Mouse (Mus musculus): ENCODE measurements around the gene Haspin.

The Haspin gene

GRCm38 (mm10) chr11:73137591-73138501 lies at the start of gene Haspin:
Haspin (minus strand) TSS chr11:73138294.
- DNase-seq (ENCODE audit: extremely low spot score, low spot score): peak; percentile 96

- DNase-seq (ENCODE audit: extremely low spot score, low spot score): no peak
These were observed 49.1 kb upstream of the Haspin start for GRCm38 (mm10) chr11:73187231-73187630.

GRCm38 (mm10) chr11:73185872-73186615 lies 48.0 kb upstream of the Haspin start:
- no peak for DNase-seq (ENCODE audit: extremely low spot score, low spot score)

- no peak for DNase-seq (ENCODE audit: extremely low spot score, low spot score)
These were observed 39.8 kb upstream of the Haspin start for GRCm38 (mm10) chr11:73177895-73178294.

- DNase-seq (ENCODE audit: extremely low spot score, low spot score): peak; percentile 84
These were observed 39.4 kb upstream of the Haspin start for GRCm38 (mm10) chr11:73177509-73177875.

- DNase-seq (ENCODE audit: extremely low spot score, low spot score): peak; percentile 94
These were observed 38.8 kb upstream of the Haspin start, which contains the start of the genes Emc6 and Tax1bp3 for GRCm38 (mm10) chr11:73176608-73177508. Emc6 (minus strand) TSS chr11:73177037. Tax1bp3 (plus strand) TSS chr11:73177083.

GRCm38 (mm10) chr11:73176186-73176585 lies 38.1 kb upstream of the Haspin start:
- DNase-seq (ENCODE audit: extremely low spot score, low spot score): no peak

GRCm38 (mm10) chr11:73175612-73176011 lies 37.5 kb upstream of the Haspin start:
- no peak for DNase-seq (ENCODE audit: extremely low spot score, low spot score)

- DNase-seq (ENCODE audit: extremely low spot score, low spot score): no peak
These were observed 34.1 kb upstream of the Haspin start for GRCm38 (mm10) chr11:73172186-73172585.

- DNase-seq (ENCODE audit: extremely low spot score, low spot score): peak; percentile 48
These were observed 31.1 kb upstream of the Haspin start for GRCm38 (mm10) chr11:73169231-73169630.

- no peak for DNase-seq (ENCODE audit: extremely low spot score, low spot score)
These were observed 30.5 kb upstream of the Haspin start for GRCm38 (mm10) chr11:73168576-73168975.

GRCm38 (mm10) chr11:73168071-73168470 lies 30.0 kb upstream of the Haspin start:
- no peak for DNase-seq (ENCODE audit: extremely low spot score, low spot score)

GRCm38 (mm10) chr11:73162284-73162683 lies 24.2 kb upstream of the Haspin start:
- DNase-seq (ENCODE audit: extremely low spot score, low spot score): no peak

- DNase-seq (ENCODE audit: extremely low spot score, low spot score): no peak
These were observed 23.5 kb upstream of the Haspin start for GRCm38 (mm10) chr11:73161616-73162015.

- no peak for DNase-seq (ENCODE audit: extremely low spot score, low spot score)
These were observed 22.7 kb upstream of the Haspin start for GRCm38 (mm10) chr11:73160811-73161200.

- DNase-seq (ENCODE audit: extremely low spot score, low spot score): peak; percentile 58
These were observed 22.1 kb upstream of the Haspin start, which contains the start of gene P2rx5 for GRCm38 (mm10) chr11:73159957-73160810. P2rx5 (plus strand) TSS chr11:73160421.

GRCm38 (mm10) chr11:73155071-73155470 lies 17.0 kb upstream of the Haspin start:
- DNase-seq (ENCODE audit: extremely low spot score, low spot score): no peak

GRCm38 (mm10) chr11:73148209-73148608 lies 10.1 kb upstream of the Haspin start:
- no peak for DNase-seq (ENCODE audit: extremely low spot score, low spot score)

GRCm38 (mm10) chr11:73146975-73147365 lies 8.9 kb upstream of the Haspin start:
- DNase-seq (ENCODE audit: extremely low spot score, low spot score): no peak

Data from neural tube, embryonic 10.5 days (tissue).